Mouse (Mus musculus): ENCODE results near the gene Sema3d. TPM values are rescaled to one million over a fixed set of nuclear protein-coding genes. Genes with fewer than 3 reads are reported as not detected.

Sema3d gene
- polyA plus RNA-seq, 1 experiment from 2014 or later = 1.3 TPM

DNA sequence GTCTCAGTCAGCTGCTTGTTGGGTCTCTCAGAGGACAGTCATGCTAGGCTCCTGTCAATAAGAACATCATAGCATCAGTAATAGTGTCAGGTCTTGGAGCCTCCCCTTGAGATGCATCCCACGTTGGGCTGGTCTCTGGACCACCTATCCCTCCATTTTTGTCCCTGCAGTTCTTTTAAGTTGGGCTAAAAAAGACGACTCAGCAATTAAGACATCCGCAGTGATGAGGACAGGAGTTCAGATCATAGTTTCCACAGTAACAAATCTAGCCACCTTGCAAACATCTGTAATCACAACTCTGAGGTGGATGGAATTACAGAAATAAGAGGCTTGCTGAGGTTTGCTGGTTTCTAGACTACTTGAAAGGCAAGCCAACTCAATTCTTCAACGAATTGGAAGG lies 67.9 kb downstream of the Sema3d start:
- no peaks in the 10 kb centered on the region for H3K4me1 ChIP-seq (replicated peaks)
- H3K9ac ChIP-seq = no peak overlapping the region
- no peak overlapping the region for H3K27ac ChIP-seq (replicated peaks)
- H3K9me3 ChIP-seq = no peaks in the 10 kb centered on the region
- ATAC-seq (ENCODE audit: low FRiP score, low read depth) = no peak
- H3K4me3 ChIP-seq = no peak overlapping the region
- no peaks in the 10 kb centered on the region for H3K27me3 ChIP-seq
- no peak overlapping the region for H3K4me2 ChIP-seq
- WGBS = 86% methylated on average over 4 of the region's 4 CpGs
- no peaks in the 10 kb centered on the region for H3K36me3 ChIP-seq

DNA sequence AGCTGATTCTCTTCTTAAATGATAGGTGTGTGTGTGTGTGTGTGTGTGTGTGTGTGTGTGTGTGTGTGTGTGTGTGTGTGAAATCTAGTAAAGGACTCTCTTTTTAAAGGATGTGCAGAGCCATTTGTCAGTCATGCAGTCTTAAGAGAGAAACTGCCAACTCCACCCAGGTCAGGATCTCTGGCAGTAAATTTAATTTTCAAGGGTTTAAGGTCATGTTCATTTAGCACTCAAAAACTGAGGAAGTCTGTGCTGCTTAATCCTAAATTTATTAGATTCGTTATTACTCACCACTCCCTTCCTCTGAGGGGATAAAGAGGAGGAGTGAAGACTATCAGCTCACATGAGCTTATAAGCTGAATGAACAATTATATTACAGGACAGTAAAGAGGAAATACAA lies 71.8 kb downstream of the Sema3d start:
- no peaks in the 10 kb centered on the region for H3K27me3 ChIP-seq
- WGBS = 67% methylated on average over 1 of the region's 1 CpGs
- H3K4me1 ChIP-seq (replicated peaks) = no peaks in the 10 kb centered on the region
- no peak overlapping the region for H3K27ac ChIP-seq (replicated peaks)
- H3K4me2 ChIP-seq = no peak overlapping the region
- H3K9me3 ChIP-seq = no peaks in the 10 kb centered on the region
- no peak for ATAC-seq (ENCODE audit: low FRiP score, low read depth)
- H3K9ac ChIP-seq = no peak overlapping the region
- H3K36me3 ChIP-seq = no peaks in the 10 kb centered on the region
- H3K4me3 ChIP-seq = no peak overlapping the region

DNA sequence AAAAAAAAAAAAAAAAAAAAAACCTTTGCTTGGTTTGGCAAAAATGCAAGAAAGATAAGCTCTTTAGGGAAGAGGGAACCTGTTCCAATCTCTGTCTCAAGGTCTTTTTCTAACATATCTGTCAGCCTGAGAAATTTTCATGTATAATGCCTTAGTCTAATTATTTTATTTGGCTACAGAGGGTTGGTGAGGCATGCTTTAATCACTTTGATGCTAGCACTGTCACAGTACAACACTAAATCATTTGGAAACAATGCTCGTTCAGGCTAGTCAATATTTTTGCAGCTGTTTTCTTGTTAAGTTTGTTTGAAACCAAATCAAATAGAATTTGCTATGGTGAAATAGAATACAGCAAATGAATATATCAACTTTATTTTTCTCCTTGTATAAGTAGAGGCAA lies 74.3 kb downstream of the Sema3d start:
- 67% methylated on average over 1 of the region's 1 CpGs for WGBS
- Histone ChIP-seq H3K9me3 (no peaks in the 10 kb centered on the region), H3K27me3 (no peaks in the 10 kb centered on the region), H3K4me2 (no peak overlapping the region), H3K9ac (no peak overlapping the region), H3K36me3 (no peaks in the 10 kb centered on the region), H3K4me1 (replicated peaks) (no peaks in the 10 kb centered on the region), H3K27ac (replicated peaks) (no peak overlapping the region), H3K4me3 (no peak overlapping the region)
- no peak for ATAC-seq (ENCODE audit: low FRiP score, low read depth)

DNA sequence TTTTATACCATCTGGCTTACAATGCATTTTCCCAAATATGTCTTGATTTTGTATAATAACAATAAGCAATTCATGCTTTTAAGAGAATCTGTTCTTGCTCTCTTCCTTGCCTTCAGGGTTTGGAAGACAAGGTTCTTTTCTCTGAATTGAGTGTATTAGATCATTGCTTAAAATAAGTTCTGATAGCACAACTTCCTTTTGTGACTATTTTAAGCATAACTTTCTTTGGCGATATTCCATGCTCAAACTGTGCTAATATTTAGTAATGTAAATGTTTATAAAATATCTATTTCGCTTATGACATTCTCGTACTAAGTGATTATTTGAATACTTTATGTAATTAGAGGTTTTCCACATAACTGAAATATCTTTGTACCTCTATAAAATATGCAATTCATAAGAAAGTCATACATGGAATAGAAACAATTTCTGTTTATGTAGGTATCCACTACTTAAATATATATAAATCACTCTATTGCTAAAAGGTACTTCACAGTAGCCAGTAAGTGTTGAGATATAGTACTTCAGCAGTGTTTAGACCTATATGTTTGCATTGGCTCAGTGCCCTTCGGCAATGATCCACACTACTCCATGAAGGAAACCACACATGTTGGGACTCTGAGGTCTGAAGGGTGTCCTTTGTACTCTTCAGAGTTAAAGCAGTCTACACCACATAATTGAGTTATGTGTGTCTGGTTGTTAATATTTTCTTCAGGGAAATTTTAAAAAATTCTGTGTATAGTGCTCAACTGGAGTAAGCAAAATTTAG lies 84.6 kb downstream of the Sema3d start:
- 89% methylated on average over 4 of the region's 4 CpGs for WGBS
- Histone ChIP-seq H3K4me3 (no peak overlapping the region), H3K9me3 (no peaks in the 10 kb centered on the region), H3K9ac (no peak overlapping the region), H3K4me1 (replicated peaks) (no peaks in the 10 kb centered on the region), H3K27ac (replicated peaks) (no peak overlapping the region), H3K4me2 (no peak overlapping the region), H3K36me3 (no peaks in the 10 kb centered on the region), H3K27me3 (no peaks in the 10 kb centered on the region)
- no peak for ATAC-seq (ENCODE audit: low FRiP score, low read depth)

DNA sequence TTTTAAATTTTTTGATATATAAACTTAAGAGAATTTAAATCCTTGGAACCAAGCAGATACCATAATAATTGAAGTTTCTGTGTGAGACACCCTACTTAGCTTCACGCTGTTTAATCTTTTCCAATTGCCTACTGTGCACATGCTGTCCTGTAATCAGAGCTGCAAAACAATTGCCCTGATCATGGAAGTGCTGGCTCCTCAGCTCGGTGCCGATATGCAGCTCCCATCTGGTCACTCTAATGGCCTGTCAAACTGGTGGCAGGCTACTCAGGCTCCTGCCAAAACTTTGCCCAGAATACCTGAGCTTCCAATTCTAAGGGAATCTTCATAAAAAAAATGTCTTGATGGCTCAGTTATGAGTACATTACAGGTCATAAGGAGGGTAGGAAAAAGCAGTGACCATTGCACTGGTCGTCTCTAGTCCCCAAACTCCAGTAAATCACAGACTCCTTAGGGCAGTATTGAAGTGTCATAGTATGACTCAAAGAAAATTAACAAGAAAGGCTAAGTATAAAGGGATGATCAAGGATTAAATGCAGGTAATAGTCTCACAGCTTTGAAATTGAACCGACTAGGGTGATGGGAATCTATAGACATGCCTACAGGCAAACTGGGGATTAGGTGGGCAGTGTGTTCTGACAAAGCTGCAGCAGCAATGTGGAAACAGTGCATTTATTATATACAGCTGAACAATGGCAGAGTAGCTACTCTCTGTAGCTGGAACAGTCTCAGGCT lies 91.9 kb downstream of the Sema3d start:
- Histone ChIP-seq H3K9me3 (no peaks in the 10 kb centered on the region), H3K4me3 (no peak overlapping the region), H3K36me3 (no peaks in the 10 kb centered on the region), H3K27me3 (no peaks in the 10 kb centered on the region), H3K27ac (replicated peaks) (no peak overlapping the region), H3K4me1 (replicated peaks) (no peaks in the 10 kb centered on the region), H3K4me2 (no peak overlapping the region), H3K9ac (no peak overlapping the region)
- WGBS = 60% methylated on average over 5 of the region's 5 CpGs
- ATAC-seq (ENCODE audit: low FRiP score, low read depth) = no peak

DNA sequence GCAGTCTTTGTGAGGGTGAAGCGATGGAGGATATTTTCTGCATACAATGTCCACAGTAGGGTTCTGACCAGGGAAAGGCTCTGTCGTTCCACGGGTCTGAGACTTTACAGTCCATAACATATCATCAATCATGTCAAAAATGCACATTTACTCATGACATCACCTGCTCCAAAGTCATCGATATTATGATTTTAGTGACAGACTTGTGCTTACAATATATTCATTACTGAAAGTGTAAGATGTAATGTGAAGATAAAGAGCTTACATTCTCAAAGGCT lies 92.4 kb downstream of the Sema3d start:
- Histone ChIP-seq H3K36me3 (no peaks in the 10 kb centered on the region), H3K9me3 (no peaks in the 10 kb centered on the region), H3K27ac (replicated peaks) (no peak overlapping the region), H3K4me2 (no peak overlapping the region), H3K4me3 (no peak overlapping the region), H3K9ac (no peak overlapping the region), H3K4me1 (replicated peaks) (no peaks in the 10 kb centered on the region), H3K27me3 (no peaks in the 10 kb centered on the region)
- no peak for ATAC-seq (ENCODE audit: low FRiP score, low read depth)
- 58% methylated on average over 4 of the region's 4 CpGs for WGBS

DNA sequence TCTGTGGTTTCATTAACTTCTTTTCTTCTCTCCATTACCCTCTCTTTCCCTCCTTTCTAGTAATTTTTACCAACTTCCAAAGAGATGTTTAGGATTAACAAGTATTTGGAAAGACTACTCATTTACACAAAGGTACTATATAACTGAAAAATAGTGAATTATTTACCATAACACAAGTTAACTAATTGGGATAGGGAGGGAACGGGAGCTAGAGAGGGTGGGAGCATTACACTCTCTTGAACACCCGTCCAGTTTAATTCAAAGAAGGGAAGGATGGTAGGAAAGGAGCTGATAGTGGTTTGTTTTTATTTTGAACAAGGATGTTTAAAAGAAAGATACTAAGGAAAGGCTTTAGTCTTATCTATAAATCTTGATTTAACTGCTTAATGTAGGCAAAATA lies 104.7 kb downstream of the Sema3d start:
- H3K4me1 ChIP-seq (replicated peaks) = no peaks in the 10 kb centered on the region
- no peaks in the 10 kb centered on the region for H3K27me3 ChIP-seq
- no peaks in the 10 kb centered on the region for H3K36me3 ChIP-seq
- no peak for ATAC-seq (ENCODE audit: low FRiP score, low read depth)
- no peak overlapping the region for H3K4me2 ChIP-seq
- no peak overlapping the region for H3K9ac ChIP-seq
- no peak overlapping the region for H3K4me3 ChIP-seq
- H3K9me3 ChIP-seq = no peaks in the 10 kb centered on the region
- 84% methylated on average over 2 of the region's 2 CpGs for WGBS
- no peak overlapping the region for H3K27ac ChIP-seq (replicated peaks)

DNA sequence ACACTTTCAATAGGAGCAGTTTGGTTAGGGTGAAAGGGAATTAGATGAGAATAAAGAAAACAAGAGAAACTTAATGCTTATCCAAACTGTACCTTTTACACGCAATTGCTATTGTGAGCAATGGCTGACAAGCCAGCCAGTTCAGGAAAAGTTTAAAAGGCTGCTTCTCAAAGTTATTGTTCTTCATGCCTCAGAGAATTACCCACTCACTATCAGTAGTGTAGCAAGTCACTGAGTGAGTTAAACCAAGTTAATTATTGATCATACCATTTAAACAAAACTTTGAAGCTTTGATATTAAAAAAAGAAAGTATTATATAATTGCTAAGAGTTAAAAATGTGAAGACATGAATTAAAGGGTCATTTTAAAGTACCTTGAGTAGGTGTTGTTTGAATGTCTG lies 108.5 kb downstream of the Sema3d start:
- ATAC-seq (ENCODE audit: low FRiP score, low read depth) = no peak
- 69% methylated on average over 1 of the region's 1 CpGs for WGBS
- Histone ChIP-seq H3K9ac (no peak overlapping the region), H3K4me2 (no peak overlapping the region), H3K27ac (replicated peaks) (no peak overlapping the region), H3K27me3 (no peaks in the 10 kb centered on the region), H3K36me3 (no peaks in the 10 kb centered on the region), H3K9me3 (no peaks in the 10 kb centered on the region), H3K4me1 (replicated peaks) (no peaks in the 10 kb centered on the region), H3K4me3 (no peak overlapping the region)

DNA sequence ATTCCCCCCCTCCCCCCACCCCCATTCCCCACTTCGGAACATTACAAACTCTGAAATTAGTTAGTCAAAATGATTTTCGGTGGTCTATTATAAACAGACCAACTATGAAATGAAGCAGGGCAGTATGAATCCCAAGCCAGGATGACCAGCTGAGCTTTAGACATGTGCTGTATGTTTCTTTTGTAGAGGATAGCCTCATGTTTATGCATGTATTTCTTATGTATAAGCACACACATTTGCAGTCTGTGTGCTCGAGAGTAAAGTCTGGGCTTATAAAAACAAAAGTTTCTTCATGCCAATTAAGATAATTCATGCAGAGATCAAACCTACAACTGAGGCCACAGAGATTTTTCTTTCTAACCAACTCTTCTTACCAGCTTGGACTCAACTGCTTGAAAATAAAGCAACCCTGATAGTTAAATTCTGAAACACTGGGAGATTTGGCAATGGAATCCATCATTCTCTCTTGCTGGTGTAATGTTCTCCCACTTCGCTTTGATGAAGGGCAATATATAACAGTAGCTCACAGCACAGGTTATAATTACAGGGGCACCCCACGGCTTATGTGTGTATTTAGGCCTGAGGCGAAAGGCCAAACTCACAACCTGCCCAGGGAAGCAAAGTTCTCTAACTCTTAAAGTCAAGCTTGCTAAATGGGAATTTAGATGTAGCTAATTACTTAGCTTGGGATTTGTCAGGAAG lies 115.2 kb downstream of the Sema3d start:
- ATAC-seq (ENCODE audit: low FRiP score, low read depth) = no peak

DNA sequence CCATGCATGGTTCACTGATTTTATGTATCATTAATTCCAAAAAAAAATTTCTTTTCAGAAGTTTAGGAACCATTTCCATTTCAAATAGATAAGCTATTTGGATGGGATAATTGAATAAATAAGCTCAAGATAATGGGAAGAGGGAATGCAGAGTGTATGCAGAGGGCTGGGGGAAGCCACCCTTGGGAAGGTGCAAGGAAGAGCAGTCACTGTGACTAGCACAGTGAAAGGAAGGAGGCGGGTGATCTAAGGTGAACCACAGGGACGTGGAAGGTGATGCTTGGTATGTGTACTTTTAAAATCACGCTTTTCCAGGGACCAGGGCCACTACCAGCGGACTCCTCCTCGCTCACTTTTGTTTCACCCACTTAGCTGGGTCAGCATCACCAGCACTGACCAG lies 115.9 kb downstream of the Sema3d start:
- H3K9me3 ChIP-seq = no peaks in the 10 kb centered on the region
- H3K36me3 ChIP-seq = no peaks in the 10 kb centered on the region
- no peaks in the 10 kb centered on the region for H3K27me3 ChIP-seq
- no peak for ATAC-seq (ENCODE audit: low FRiP score, low read depth)
- no peak overlapping the region for H3K27ac ChIP-seq (replicated peaks)
- H3K4me1 ChIP-seq (replicated peaks) = no peaks in the 10 kb centered on the region
- 90% methylated on average over 5 of the region's 5 CpGs for WGBS
- H3K4me3 ChIP-seq = no peak overlapping the region
- H3K9ac ChIP-seq = no peak overlapping the region
- H3K4me2 ChIP-seq = no peak overlapping the region

More for the DNA sequence above, 115.2 kb downstream of the Sema3d start:
- WGBS = 32% methylated on average over 6 of the region's 6 CpGs
- Histone ChIP-seq H3K9me3 (no peaks in the 10 kb centered on the region), H3K4me3 (no peak overlapping the region), H3K4me1 (replicated peaks) (no peaks in the 10 kb centered on the region), H3K4me2 (no peak overlapping the region), H3K9ac (no peak overlapping the region), H3K36me3 (no peaks in the 10 kb centered on the region), H3K27ac (replicated peaks) (no peak overlapping the region), H3K27me3 (no peaks in the 10 kb centered on the region)

DNA sequence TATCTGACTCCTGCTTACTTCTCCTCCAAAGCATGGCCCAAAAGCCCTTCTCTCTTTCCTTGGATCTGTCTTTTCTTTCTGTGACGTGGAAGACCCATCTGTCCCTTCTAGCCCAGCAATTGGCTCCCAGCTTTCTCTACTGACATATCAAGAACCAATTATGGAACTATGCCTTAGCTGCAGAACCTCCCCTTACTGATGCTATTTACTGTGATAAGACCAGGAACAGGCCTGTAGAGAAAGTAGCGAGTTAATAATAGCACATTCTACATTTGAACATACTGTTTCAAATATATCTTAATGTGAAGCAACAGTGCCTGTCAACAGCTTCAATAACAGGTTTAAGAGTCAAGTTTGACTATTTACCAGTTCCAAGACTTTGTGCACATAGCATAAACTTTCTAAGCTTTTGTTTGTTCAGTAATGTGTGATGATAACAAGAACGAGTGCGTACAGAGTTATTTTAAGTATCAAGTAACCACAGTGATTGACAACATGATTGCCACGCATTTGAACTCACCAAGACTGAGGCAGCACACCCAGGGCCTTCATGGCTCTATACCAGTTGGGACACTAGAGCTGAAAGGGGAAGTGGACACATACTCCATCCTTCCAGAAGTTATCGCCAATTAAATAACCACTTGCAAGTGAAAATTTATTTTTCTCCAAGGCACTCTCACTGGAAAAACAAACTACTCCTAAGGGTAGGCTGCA lies 116.8 kb downstream of the Sema3d start:
- no peak overlapping the region for H3K9ac ChIP-seq

DNA sequence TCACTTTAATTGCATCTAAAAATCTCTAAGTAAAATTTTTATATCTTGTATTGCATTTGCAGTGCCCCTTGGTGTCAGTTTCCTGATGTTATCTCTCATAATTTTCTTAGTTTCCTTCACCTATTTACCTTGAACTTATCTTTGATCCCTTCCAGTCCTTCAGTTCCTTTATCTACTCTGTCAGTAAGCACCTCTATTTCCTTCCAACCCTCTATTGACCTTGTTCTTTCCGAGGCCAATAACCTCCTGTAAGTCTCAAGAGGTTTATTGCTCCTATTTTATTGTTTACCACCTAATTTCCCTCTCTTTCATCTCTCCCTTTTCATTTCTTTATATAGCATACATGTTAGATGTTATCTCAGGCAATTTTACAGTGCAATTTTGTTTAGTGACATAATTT lies 129.3 kb downstream of the Sema3d start:
- H3K4me2 ChIP-seq = no peak overlapping the region
- no peak for ATAC-seq (ENCODE audit: low FRiP score, low read depth)
- 65% methylated on average over 1 of the region's 1 CpGs for WGBS

More for the DNA sequence above, 116.8 kb downstream of the Sema3d start:
- no peaks in the 10 kb centered on the region for H3K27me3 ChIP-seq
- H3K9me3 ChIP-seq = no peaks in the 10 kb centered on the region
- no peaks in the 10 kb centered on the region for H3K4me1 ChIP-seq (replicated peaks)
- H3K27ac ChIP-seq (replicated peaks) = no peak overlapping the region
- no peak overlapping the region for H3K4me3 ChIP-seq
- ATAC-seq (ENCODE audit: low FRiP score, low read depth) = no peak
- 90% methylated on average over 6 of the region's 6 CpGs for WGBS
- no peak overlapping the region for H3K4me2 ChIP-seq
- no peaks in the 10 kb centered on the region for H3K36me3 ChIP-seq

More for the DNA sequence above, 129.3 kb downstream of the Sema3d start:
- Histone ChIP-seq H3K27ac (replicated peaks) (no peak overlapping the region), H3K9ac (no peak overlapping the region), H3K4me1 (replicated peaks) (0 out of 2 replicates have a peak, but pooled peaks cover 3% of the 10 kb centered on the region), H3K36me3 (no peaks in the 10 kb centered on the region), H3K27me3 (no peaks in the 10 kb centered on the region), H3K9me3 (no peaks in the 10 kb centered on the region), H3K4me3 (no peak overlapping the region)

Measured in hindbrain, embryonic 15.5 days (tissue).